Mouse (Mus musculus) brain, embryonic 14.5 days (tissue): ENCODE measurements around the gene Tmem269. TPM values are rescaled to one million over a fixed set of nuclear protein-coding genes. Genes with fewer than 3 reads are reported as not detected.

Experiments used
- DNase-seq: peaks from one replicate; pipeline ENCODE4 v3.0.0-alpha.2; 2011; ENCODE audit warnings: low read depth
- CTCF ChIP-seq: fragments of 200-500 bp; IDR thresholded peaks from 2 replicates; pipeline ENCODE4 v1.5.1; 2012; ENCODE audit warnings: inconsistent platforms, mild to moderate bottlenecking, moderate library complexity, borderline replicate concordance; ENCODE audit not compliant: insufficient read depth, insufficient read length; ENCODE audit errors: extremely low read depth
- POLR2A ChIP-seq: fragments of 200-500 bp; IDR thresholded peaks from 2 replicates; pipeline ENCODE4 v1.6.1; 2012; ENCODE audit warnings: mild to moderate bottlenecking, inconsistent platforms, borderline replicate concordance; ENCODE audit not compliant: poor library complexity, insufficient read depth, insufficient read length, severe bottlenecking; ENCODE audit errors: extremely low read depth
- polyA plus RNA-seq: library from polyadenylated mRNA; depleted of rRNA; stranded (reverse); fragments of >200 nt; gene quantifications from 2 replicates; pipeline ENCODE4 v1.2.3, GENCODE M21; 2012

Tmem269 gene
- polyA plus RNA-seq, 1 experiment: 0.66 TPM

- no peak for DNase-seq
- TF ChIP-seq POLR2A: no peak
- TF ChIP-seq CTCF: no peak
These were observed 8.7 kb upstream of the Tmem269 start for GRCm38 (mm10) chr4:119226751-119227150.

- DNase-seq: no peak
- TF ChIP-seq CTCF: no peak
- TF ChIP-seq POLR2A: no peak
These were observed 7.7 kb upstream of the Tmem269 start for GRCm38 (mm10) chr4:119225719-119226118.

GRCm38 (mm10) chr4:119224534-119224933 lies 6.5 kb upstream of the Tmem269 start:
- DNase-seq: no peak

GRCm38 (mm10) chr4:119223696-119224095 lies 5.7 kb upstream of the Tmem269 start:
- TF ChIP-seq CTCF (peak; percentile 68; the same call in 1 of the 2 replicates), POLR2A (no peak)
- peak; percentile 39 for DNase-seq

More at GRCm38 (mm10) chr4:119224534-119224933, 6.5 kb upstream of the Tmem269 start:
- no peak for TF ChIP-seq CTCF
- TF ChIP-seq POLR2A: no peak

GRCm38 (mm10) chr4:119216667-119217066 lies 1.4 kb downstream of the Tmem269 start:
- no peak for TF ChIP-seq CTCF
- TF ChIP-seq POLR2A: no peak
- peak; percentile 34 for DNase-seq

GRCm38 (mm10) chr4:119204672-119205071 lies 13.3 kb downstream of the Tmem269 start:
- TF ChIP-seq CTCF: peak; percentile 93
- no peak for TF ChIP-seq POLR2A
- DNase-seq: peak; percentile 88

GRCm38 (mm10) chr4:119198105-119198504 lies 19.9 kb downstream of the Tmem269 start:
- no peak for TF ChIP-seq POLR2A
- no peak for TF ChIP-seq CTCF
- no peak for DNase-seq

GRCm38 (mm10) chr4:119195582-119196320 lies 22.3 kb downstream of the Tmem269 start:
- TF ChIP-seq CTCF: no peak
- no peak for TF ChIP-seq POLR2A
- DNase-seq: no peak

GRCm38 (mm10) chr4:119194909-119195581 lies 23.0 kb downstream of the Tmem269 start, which contains the start of gene Svbp:
Gene Svbp (plus strand): TSS chr4:119195306.
- DNase-seq: peak; percentile 95
- TF ChIP-seq POLR2A (peak; percentile 73), CTCF (no peak)

GRCm38 (mm10) chr4:119192757-119193156 lies 25.3 kb downstream of the Tmem269 start:
- no peak for DNase-seq
- TF ChIP-seq POLR2A (no peak), CTCF (no peak)

GRCm38 (mm10) chr4:119191273-119191672 lies 26.7 kb downstream of the Tmem269 start:
- TF ChIP-seq POLR2A (no peak), CTCF (no peak)
- no peak for DNase-seq
